ENCODE assay signal across 25 mouse cellular contexts in genomic region chr7:64163890-64164289, GRCm38 (mm10). TPM values are rescaled to one million over a fixed set of nuclear protein-coding genes. Genes with fewer than 3 reads are reported as not detected.
DNase-seq lines count a peak whose midpoint lies in the region; ATAC-seq lines count a peak whose summit lies in the region.
"Had no signal": no experiment of that assay in that cellular context is flagged by ENCODE, and none has a peak within 500 bp of the region (broad histone marks: within the 10 kb centered on the region; RNA-seq: fewer than 3 reads in every experiment).

No protein-coding gene starts in this region.

- H3K4me1 ChIP-seq in heart, embryonic 10.5 days: peaks cover 9% of the 10 kb centered on the region
- H3K4me1 ChIP-seq in heart, embryonic 12.5 days (replicated peaks): no peaks in the 10 kb centered on the region
- peaks cover 42% of the 10 kb centered on the region for H3K4me1 ChIP-seq in midbrain, embryonic 10.5 days
- peaks cover 27% of the 10 kb centered on the region for H3K4me1 ChIP-seq in midbrain, embryonic 13.5 days (replicated peaks)

- WGBS in heart, embryonic 10.5 days: 74% methylated on average over 1 of the region's 1 CpGs
- 78% methylated on average over 1 of the region's 1 CpGs for whole genome bisulfite sequencing in heart, embryonic 12.5 days
- 87% methylated on average over 1 of the region's 1 CpGs for WGBS in midbrain, embryonic 10.5 days
- 97% methylated on average over 1 of the region's 1 CpGs for WGBS in midbrain, embryonic 13.5 days

- H3K9me3 ChIP-seq in heart, embryonic 10.5 days: no peaks in the 10 kb centered on the region
- H3K9me3 ChIP-seq in heart, embryonic 12.5 days (replicated peaks): no peaks in the 10 kb centered on the region
- H3K9me3 ChIP-seq in midbrain, embryonic 10.5 days (replicated peaks): no peaks in the 10 kb centered on the region
- H3K9me3 ChIP-seq in midbrain, embryonic 13.5 days: no peaks in the 10 kb centered on the region
- H3K9me3 ChIP-seq: embryonic facial prominence, embryonic 13.5 days; embryonic facial prominence, embryonic 15.5 days; forebrain, embryonic 10.5 days; forebrain, embryonic 12.5 days had no signal

- ATAC-seq in heart, embryonic 12.5 days (ENCODE audit: insufficient number of reproducible peaks, low FRiP score): no peak
- ATAC-seq in midbrain, embryonic 13.5 days: no peak
- ATAC-seq: forebrain, embryonic 14.5 days had no signal

- no peak overlapping the region for H3K4me3 ChIP-seq in heart, embryonic 10.5 days
- no peak overlapping the region for H3K4me3 ChIP-seq in heart, embryonic 12.5 days
- H3K4me3 ChIP-seq in midbrain, embryonic 10.5 days: no peak overlapping the region
- no peak overlapping the region for H3K4me3 ChIP-seq in midbrain, embryonic 13.5 days (replicated peaks)
- H3K4me3 ChIP-seq: embryonic facial prominence, embryonic 13.5 days; embryonic facial prominence, embryonic 15.5 days; erythroblast, embryonic 14.5 days; forebrain, embryonic 10.5 days; forebrain, embryonic 12.5 days had no signal

- H3K36me3 ChIP-seq in heart, embryonic 10.5 days: no peaks in the 10 kb centered on the region
- H3K36me3 ChIP-seq in heart, embryonic 12.5 days: no peaks in the 10 kb centered on the region
- H3K36me3 ChIP-seq in midbrain, embryonic 10.5 days: no peaks in the 10 kb centered on the region
- H3K36me3 ChIP-seq in midbrain, embryonic 13.5 days: no peaks in the 10 kb centered on the region
- H3K36me3 ChIP-seq: embryonic facial prominence, embryonic 13.5 days; embryonic facial prominence, embryonic 15.5 days; forebrain, embryonic 10.5 days; forebrain, embryonic 12.5 days had no signal

- H3K9ac ChIP-seq in heart, embryonic 12.5 days: no peak overlapping the region
- no peak overlapping the region for H3K9ac ChIP-seq in midbrain, embryonic 13.5 days (replicated peaks)
- H3K9ac ChIP-seq: embryonic facial prominence, embryonic 13.5 days; embryonic facial prominence, embryonic 15.5 days; forebrain, embryonic 12.5 days had no signal

- H3K4me2 ChIP-seq in heart, embryonic 12.5 days: no peak overlapping the region
- H3K4me2 ChIP-seq in midbrain, embryonic 13.5 days (replicated peaks): no peak overlapping the region
- H3K4me2 ChIP-seq: embryonic facial prominence, embryonic 13.5 days; embryonic facial prominence, embryonic 15.5 days; forebrain, embryonic 12.5 days had no signal

- H3K27me3 ChIP-seq in heart, embryonic 10.5 days (ENCODE audit: insufficient read depth, poor library complexity, severe bottlenecking): no peaks in the 10 kb centered on the region
- no peaks in the 10 kb centered on the region for H3K27me3 ChIP-seq in heart, embryonic 12.5 days (replicated peaks)
- H3K27me3 ChIP-seq in midbrain, embryonic 10.5 days (ENCODE audit: low read depth, poor library complexity, severe bottlenecking): no peaks in the 10 kb centered on the region
- no peaks in the 10 kb centered on the region for H3K27me3 ChIP-seq in midbrain, embryonic 13.5 days
- H3K27me3 ChIP-seq: embryonic facial prominence, embryonic 13.5 days; embryonic facial prominence, embryonic 15.5 days; forebrain, embryonic 12.5 days had no signal

- peak; percentile 48 for DNase-seq in heart, embryonic 10.5 days (ENCODE audit: low spot score)
- no peak for DNase-seq in midbrain, embryonic 10.5 days (ENCODE audit: low spot score)
- DNase-seq in thymus, postnatal 4 days: peak; percentile 40
- DNase-seq in thymus, postnatal 25 days: no peak
- DNase-seq in left cerebral cortex, adult 8-10 months (ENCODE audit: low spot score in 2 of 2): no peak
- DNase-seq: adrenal gland, adult 2 months; adrenal gland, postnatal 10 days; adrenal gland, postnatal 25 days; cerebellum, adult 11 months; cerebellum, adult 18-20 months; cerebellum, adult 8-10 months; cerebellum, adult 9-11 months; cerebellum, postnatal 14 days; cerebellum, postnatal 36 days; embryo, embryonic 11 days had no signal

- no peak overlapping the region for H3K27ac ChIP-seq in heart, embryonic 10.5 days
- no peak overlapping the region for H3K27ac ChIP-seq in heart, embryonic 12.5 days (ENCODE audit: poor library complexity, severe bottlenecking)
- peak overlapping the region; percentile 52; the same call in 1 of the 2 replicates for H3K27ac ChIP-seq in midbrain, embryonic 10.5 days (replicated peaks)
- no peak overlapping the region for H3K27ac ChIP-seq in midbrain, embryonic 13.5 days
- H3K27ac ChIP-seq: embryonic facial prominence, embryonic 13.5 days; embryonic facial prominence, embryonic 15.5 days; forebrain, embryonic 12.5 days had no signal

RNA-seq across cellular contexts. Expression of gene Trpm1, which starts 10.3 kb away (rescaled TPM):
- 0.21 and 0.37 TPM in 2 replicates for polyA plus RNA-seq in heart, embryonic 10.5 days (2016; fragmentation: Nextera tagmentation; extraction: Ambion mirVana)
- not detected in 2 replicates for polyA plus RNA-seq in heart, embryonic 12.5 days (2016; fragmentation: Nextera tagmentation; extraction: Ambion mirVana)
- polyA plus RNA-seq in midbrain, embryonic 10.5 days (2016; fragmentation: Nextera tagmentation; extraction: Ambion mirVana): 0.41 and 6.1 TPM in 2 replicates
- 0.47 and 0.49 TPM in 2 replicates for polyA plus RNA-seq in midbrain, embryonic 13.5 days (2015; fragmentation: Nextera tagmentation; extraction: Ambion mirVana)
- 1 to 10 TPM in 2 of 4 experiments, under 1 TPM in 2; 0.23 to 4.2 (median 0.97) TPM for total RNA-seq in left cerebral cortex, adult 8-10 months (2022)
- total RNA-seq: adrenal gland, adult 2 months; adrenal gland, postnatal 25 days; adrenal gland, postnatal 4 days; MEL had no signal
- polyA plus RNA-seq: adrenal gland, adult 2 months had no signal

Comparison
In these comparisons a context has a peak if more than half of its experiments do, and no peak if none do; other contexts are left out.
1. DNase-seq: peak in heart, embryonic 10.5 days (single experiment) and thymus, postnatal 4 days (single experiment); none in midbrain, embryonic 10.5 days (single experiment), thymus, postnatal 25 days (single experiment) and left cerebral cortex, adult 8-10 months (0 of 2).